Mouse (Mus musculus): ENCODE data around the gene Tmem144. TPM values are rescaled to one million over a fixed set of nuclear protein-coding genes. Genes with fewer than 3 reads are reported as not detected.

Tmem144 gene
- polyA plus RNA-seq, 1 experiment from 2014 or later = 3.2 TPM

- no peaks in the 10 kb centered on the region for H3K36me3 ChIP-seq
- H3K4me2 ChIP-seq (replicated peaks) = peak overlapping the region; percentile 17
- no peak overlapping the region for H3K9ac ChIP-seq
- peak overlapping the region; percentile 14; the same call in 1 of the 2 replicates for H3K4me3 ChIP-seq
- H3K4me1 ChIP-seq = peaks cover 14% of the 10 kb centered on the region; the same call in 1 of the 2 replicates
- WGBS = 64% methylated on average over 19 of the region's 19 CpGs
- H3K27ac ChIP-seq = peak overlapping the region; percentile 54; the same call in 1 of the 2 replicates
- no peak for ATAC-seq (ENCODE audit: insufficient number of reproducible peaks, insufficient read depth, low FRiP score, low TSS enrichment)
- no peaks in the 10 kb centered on the region for H3K27me3 ChIP-seq
- H3K9me3 ChIP-seq = no peaks in the 10 kb centered on the region
Measured at GRCm38 (mm10) chr3:79885686-79886356, 33.2 kb upstream of the Tmem144 start.

- Histone ChIP-seq H3K4me2 (replicated peaks) (peak overlapping the region; percentile 9; the same call in 1 of the 2 replicates), H3K4me1 (peaks cover 14% of the 10 kb centered on the region; the same call in 1 of the 2 replicates), H3K36me3 (no peaks in the 10 kb centered on the region), H3K9ac (no peak overlapping the region), H3K4me3 (no peak overlapping the region), H3K27ac (no peak overlapping the region), H3K9me3 (no peaks in the 10 kb centered on the region), H3K27me3 (no peaks in the 10 kb centered on the region)
- no peak for ATAC-seq (ENCODE audit: insufficient number of reproducible peaks, insufficient read depth, low FRiP score, low TSS enrichment)
- WGBS = 34% methylated on average over 9 of the region's 9 CpGs
Measured at GRCm38 (mm10) chr3:79884761-79885189, 32.2 kb upstream of the Tmem144 start.

- Histone ChIP-seq H3K9me3 (no peaks in the 10 kb centered on the region), H3K27ac (no peak within 1 kb of the TSS), H3K27me3 (0 out of 2 replicates have a peak, but pooled peaks cover 3% of the 10 kb centered on the region), H3K36me3 (no peaks in the 10 kb centered on the region), H3K9ac (no peak within 1 kb of the TSS), H3K4me1 (peaks cover 14% of the 10 kb centered on the region; the same call in 1 of the 2 replicates), H3K4me3 (no peak within 1 kb of the TSS), H3K4me2 (replicated peaks) (peak within 1 kb of the TSS; percentile 9; the same call in 1 of the 2 replicates)
- WGBS = 63% methylated on average over 5 of the region's 5 CpGs
- no peak for ATAC-seq (ENCODE audit: insufficient number of reproducible peaks, insufficient read depth, low FRiP score, low TSS enrichment)
Measured at GRCm38 (mm10) chr3:79884305-79884704, 31.7 kb upstream of the Tmem144 start, which contains the start of gene Fam198b. Gene Fam198b, plus strand, starts transcription at chr3:79884533.

GRCm38 (mm10) chr3:79883092-79883491 lies 30.5 kb upstream of the Tmem144 start:
- H3K27me3 ChIP-seq = 0 out of 2 replicates have a peak, but pooled peaks cover 3% of the 10 kb centered on the region
- H3K27ac ChIP-seq = no peak overlapping the region
- no peak overlapping the region for H3K4me2 ChIP-seq (replicated peaks)
- no peak overlapping the region for H3K9ac ChIP-seq
- no peak for ATAC-seq (ENCODE audit: insufficient number of reproducible peaks, insufficient read depth, low FRiP score, low TSS enrichment)
- H3K4me1 ChIP-seq = peaks cover 14% of the 10 kb centered on the region; the same call in 1 of the 2 replicates
- 49% methylated on average over 7 of the region's 7 CpGs for WGBS
- H3K9me3 ChIP-seq = no peaks in the 10 kb centered on the region
- no peak overlapping the region for H3K4me3 ChIP-seq
- no peaks in the 10 kb centered on the region for H3K36me3 ChIP-seq

- Histone ChIP-seq H3K4me1 (peaks cover 5% of the 10 kb centered on the region; the same call in 1 of the 2 replicates), H3K9ac (no peak overlapping the region), H3K4me2 (replicated peaks) (no peak overlapping the region), H3K27me3 (0 out of 2 replicates have a peak, but pooled peaks cover 3% of the 10 kb centered on the region), H3K36me3 (no peaks in the 10 kb centered on the region), H3K9me3 (no peaks in the 10 kb centered on the region), H3K27ac (no peak overlapping the region), H3K4me3 (no peak overlapping the region)
- ATAC-seq (ENCODE audit: insufficient number of reproducible peaks, insufficient read depth, low FRiP score, low TSS enrichment) = no peak
- WGBS = 60% methylated on average over 2 of the region's 2 CpGs
Measured at GRCm38 (mm10) chr3:79881645-79882044, 29.1 kb upstream of the Tmem144 start.

- H3K4me2 ChIP-seq (replicated peaks) = no peak overlapping the region
- no peak overlapping the region for H3K9ac ChIP-seq
- H3K4me1 ChIP-seq = no peaks in the 10 kb centered on the region
- no peaks in the 10 kb centered on the region for H3K36me3 ChIP-seq
- H3K9me3 ChIP-seq = no peaks in the 10 kb centered on the region
- no peak overlapping the region for H3K27ac ChIP-seq
- ATAC-seq (ENCODE audit: insufficient number of reproducible peaks, insufficient read depth, low FRiP score, low TSS enrichment) = no peak
- no peak overlapping the region for H3K4me3 ChIP-seq
- WGBS = 63% methylated on average over 9 of the region's 9 CpGs
- 0 out of 2 replicates have a peak, but pooled peaks cover 3% of the 10 kb centered on the region for H3K27me3 ChIP-seq
Measured at GRCm38 (mm10) chr3:79879246-79879645, 26.7 kb upstream of the Tmem144 start.

- Histone ChIP-seq H3K27ac (no peak overlapping the region), H3K9me3 (no peaks in the 10 kb centered on the region), H3K27me3 (0 out of 2 replicates have a peak, but pooled peaks cover 3% of the 10 kb centered on the region), H3K4me3 (no peak overlapping the region), H3K4me1 (no peaks in the 10 kb centered on the region), H3K9ac (no peak overlapping the region), H3K36me3 (no peaks in the 10 kb centered on the region), H3K4me2 (replicated peaks) (no peak overlapping the region)
- 58% methylated on average over 3 of the region's 3 CpGs for WGBS
- ATAC-seq (ENCODE audit: insufficient number of reproducible peaks, insufficient read depth, low FRiP score, low TSS enrichment) = no peak
Measured at GRCm38 (mm10) chr3:79878350-79878749, 25.8 kb upstream of the Tmem144 start.

- Histone ChIP-seq H3K36me3 (no peaks in the 10 kb centered on the region), H3K9me3 (no peaks in the 10 kb centered on the region), H3K27ac (no peak overlapping the region), H3K4me1 (no peaks in the 10 kb centered on the region), H3K9ac (no peak overlapping the region), H3K4me2 (replicated peaks) (no peak overlapping the region), H3K4me3 (no peak overlapping the region), H3K27me3 (0 out of 2 replicates have a peak, but pooled peaks cover 3% of the 10 kb centered on the region)
- no peak for ATAC-seq (ENCODE audit: insufficient number of reproducible peaks, insufficient read depth, low FRiP score, low TSS enrichment)
- WGBS = 94% methylated on average over 5 of the region's 5 CpGs
Measured at GRCm38 (mm10) chr3:79875471-79875870, 22.9 kb upstream of the Tmem144 start.

GRCm38 (mm10) chr3:79867121-79867709 lies 14.6 kb upstream of the Tmem144 start:
- H3K36me3 ChIP-seq = no peaks in the 10 kb centered on the region
- no peak overlapping the region for H3K4me2 ChIP-seq (replicated peaks)
- no peaks in the 10 kb centered on the region for H3K27me3 ChIP-seq
- H3K9ac ChIP-seq = no peak overlapping the region
- no peaks in the 10 kb centered on the region for H3K4me1 ChIP-seq
- H3K27ac ChIP-seq = no peak overlapping the region
- 71% methylated on average over 1 of the region's 1 CpGs for WGBS
- no peak overlapping the region for H3K4me3 ChIP-seq
- no peak for ATAC-seq (ENCODE audit: insufficient number of reproducible peaks, insufficient read depth, low FRiP score, low TSS enrichment)
- no peaks in the 10 kb centered on the region for H3K9me3 ChIP-seq

- WGBS = 82% methylated on average over 9 of the region's 9 CpGs
- H3K36me3 ChIP-seq = no peaks in the 10 kb centered on the region
- no peaks in the 10 kb centered on the region for H3K27me3 ChIP-seq
- H3K9me3 ChIP-seq = no peaks in the 10 kb centered on the region
- no peak for ATAC-seq (ENCODE audit: insufficient number of reproducible peaks, insufficient read depth, low FRiP score, low TSS enrichment)
- H3K9ac ChIP-seq = no peak overlapping the region
- H3K4me2 ChIP-seq (replicated peaks) = no peak overlapping the region
- no peak overlapping the region for H3K4me3 ChIP-seq
- no peak overlapping the region for H3K27ac ChIP-seq
- H3K4me1 ChIP-seq = no peaks in the 10 kb centered on the region
Measured at GRCm38 (mm10) chr3:79866526-79866925, 14.0 kb upstream of the Tmem144 start.

- Histone ChIP-seq H3K9ac (no peak overlapping the region), H3K9me3 (no peaks in the 10 kb centered on the region), H3K36me3 (no peaks in the 10 kb centered on the region), H3K4me2 (replicated peaks) (no peak overlapping the region), H3K27me3 (no peaks in the 10 kb centered on the region), H3K27ac (no peak overlapping the region), H3K4me1 (no peaks in the 10 kb centered on the region), H3K4me3 (no peak overlapping the region)
- no peak for ATAC-seq (ENCODE audit: insufficient number of reproducible peaks, insufficient read depth, low FRiP score, low TSS enrichment)
- 81% methylated on average over 3 of the region's 3 CpGs for WGBS
Measured at GRCm38 (mm10) chr3:79866089-79866488, 13.5 kb upstream of the Tmem144 start.

- ATAC-seq (ENCODE audit: insufficient number of reproducible peaks, insufficient read depth, low FRiP score, low TSS enrichment) = no peak
- Histone ChIP-seq H3K36me3 (no peaks in the 10 kb centered on the region), H3K9ac (no peak overlapping the region), H3K9me3 (no peaks in the 10 kb centered on the region), H3K4me3 (no peak overlapping the region), H3K4me2 (replicated peaks) (no peak overlapping the region), H3K27me3 (no peaks in the 10 kb centered on the region), H3K27ac (no peak overlapping the region), H3K4me1 (no peaks in the 10 kb centered on the region)
- 82% methylated on average over 7 of the region's 7 CpGs for WGBS
Measured at GRCm38 (mm10) chr3:79864824-79865223, 12.3 kb upstream of the Tmem144 start.
